Mouse (Mus musculus) kidney, adult 2 months (tissue): ENCODE results near the gene Pdhb.

Experiments
- CTCF ChIP-seq: fragments of 200-500 bp; conservative IDR thresholded peaks from 2 replicates; pipeline ENCODE4 v1.5.1; 2011; ENCODE audit warnings: low read depth, mild to moderate bottlenecking, control low read depth, low read length, moderate library complexity, mixed read lengths; ENCODE audit not compliant: insufficient read depth, insufficient read length
- POLR2A ChIP-seq: fragments of 200-500 bp; IDR thresholded peaks from one replicate; pipeline ENCODE4 v1.6.1; 2011; ENCODE audit warnings: low read depth, low read length, control low read depth

GRCm38 (mm10) chr14:8213803-8214224, 41.0 kb upstream of the Pdhb start, which contains the start of gene Kctd6:
- TF ChIP-seq CTCF: peak; percentile 56; the same call in 1 of the 2 replicates
- peak; percentile 25 for TF ChIP-seq POLR2A
